Mouse (Mus musculus) NIH3T3 (cell line): Measurements from ENCODE around the gene Gm42791.

Experiments
- DNase-seq: peaks from one replicate; pipeline ENCODE4 v3.0.0-alpha.2; 2012; ENCODE audit warnings: low read depth

The Gm42791 gene

GRCm38 (mm10) chr5:148873116-148873515 lies 121.8 kb downstream of the Gm42791 start:
- DNase-seq: no peak

DNA sequence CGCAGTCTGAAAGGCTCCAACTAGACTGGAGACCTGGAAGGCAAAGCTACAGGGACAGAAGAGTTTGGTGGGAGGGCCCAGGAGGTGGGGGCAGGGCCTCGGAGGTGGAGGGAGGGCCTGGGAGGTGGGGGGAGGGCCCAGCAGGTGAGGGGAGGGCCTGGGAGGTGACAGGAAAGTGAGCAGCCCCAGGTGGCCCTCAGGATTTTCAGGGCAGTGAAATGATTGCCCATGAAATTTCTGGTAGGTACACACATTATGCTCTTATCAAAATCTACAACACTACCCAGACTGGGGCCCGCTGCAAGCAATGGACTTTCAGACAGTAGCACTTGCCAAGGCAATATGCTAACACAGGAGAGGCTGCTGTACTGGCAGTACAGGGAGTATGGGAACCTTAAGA lies 125.4 kb downstream of the Gm42791 start:
- no peak for DNase-seq

DNA sequence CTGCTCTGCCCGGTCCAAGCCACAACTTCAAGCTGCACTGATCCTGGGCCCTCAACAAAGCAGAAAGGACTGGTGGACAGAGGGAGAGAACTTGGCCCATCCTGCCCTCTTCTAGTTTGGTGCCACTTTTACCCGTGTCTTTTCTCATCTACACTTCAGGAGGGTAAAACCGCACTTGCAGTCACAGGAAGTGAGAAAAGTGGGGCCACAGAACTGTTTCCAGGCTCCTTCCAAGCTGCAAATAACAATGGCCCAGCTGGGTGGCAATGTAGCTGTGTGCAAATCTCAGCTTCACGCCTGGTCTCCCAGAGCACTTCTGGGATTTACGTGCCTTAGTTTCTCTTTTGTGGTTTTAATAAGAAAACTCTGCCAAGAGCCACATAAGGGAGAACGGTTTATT lies 127.2 kb downstream of the Gm42791 start:
- DNase-seq: no peak

GRCm38 (mm10) chr5:148867171-148867570 lies 127.8 kb downstream of the Gm42791 start:
- DNase-seq: no peak

- no peak for DNase-seq
Measured at GRCm38 (mm10) chr5:148866571-148866970, 128.4 kb downstream of the Gm42791 start.

DNA sequence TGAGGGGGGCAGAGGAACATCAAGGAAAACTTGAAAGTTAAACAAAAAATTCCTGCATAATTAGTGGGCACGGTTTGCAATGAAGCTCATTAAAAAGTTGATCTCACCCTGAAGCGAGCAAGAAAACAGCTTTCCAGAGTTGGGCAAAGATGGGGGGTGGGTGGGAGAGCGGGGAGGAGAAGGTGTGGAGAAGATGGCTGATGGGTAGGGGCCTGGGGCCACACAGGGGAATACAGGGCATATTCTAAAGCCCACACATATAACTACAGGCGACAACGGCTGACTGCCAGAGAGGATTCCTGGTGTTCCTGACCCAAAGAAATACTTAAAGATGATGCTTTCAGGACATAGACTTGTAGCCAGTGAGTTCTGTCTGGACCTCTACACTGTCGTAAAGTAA lies 131.5 kb downstream of the Gm42791 start:
- no peak for DNase-seq

DNA sequence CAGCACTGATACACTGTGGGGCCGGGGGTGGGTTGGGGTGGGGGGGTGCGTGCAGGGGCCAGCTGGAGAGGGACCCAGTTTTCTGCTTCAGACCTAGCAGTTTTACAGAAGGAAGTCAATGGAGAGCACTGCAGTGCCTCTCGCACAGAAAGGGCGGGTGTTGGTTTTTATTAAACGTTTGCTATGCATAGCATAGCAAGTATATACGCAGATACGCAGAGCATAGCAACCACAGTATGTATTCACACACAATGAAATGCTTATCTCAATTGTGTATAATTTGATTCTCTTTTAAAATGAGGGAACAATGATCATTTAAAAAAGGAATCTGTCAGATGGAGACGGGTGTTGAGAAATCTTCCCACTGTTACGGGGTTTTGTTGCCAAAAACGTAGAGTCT lies 132.1 kb downstream of the Gm42791 start:
- no peak for DNase-seq

- DNase-seq: peak; percentile 13
Measured at GRCm38 (mm10) chr5:148862136-148862535, 132.8 kb downstream of the Gm42791 start.

DNA sequence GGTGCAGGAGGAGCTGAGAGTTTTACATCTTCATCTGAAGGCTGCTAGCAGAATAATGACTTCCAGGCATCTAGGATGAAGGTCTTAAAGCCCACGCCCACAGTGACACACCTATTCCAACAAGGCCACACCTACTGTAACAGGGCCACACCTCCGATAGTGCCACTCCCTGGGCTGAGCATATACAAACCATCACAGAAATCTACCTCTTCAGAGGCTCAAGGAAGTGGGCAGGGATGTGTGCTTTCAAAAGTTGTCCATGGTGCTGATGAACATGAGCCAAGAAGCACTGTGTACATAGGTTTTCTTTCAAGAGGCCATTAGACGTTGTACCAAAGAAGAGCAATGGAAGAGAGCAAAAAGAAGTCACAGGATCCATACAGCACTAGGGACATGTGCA lies 137.4 kb downstream of the Gm42791 start:
- DNase-seq: no peak

GRCm38 (mm10) chr5:148855047-148855446 lies 139.9 kb downstream of the Gm42791 start:
- DNase-seq: no peak

GRCm38 (mm10) chr5:148854166-148854565 lies 140.8 kb downstream of the Gm42791 start:
- no peak for DNase-seq

DNA sequence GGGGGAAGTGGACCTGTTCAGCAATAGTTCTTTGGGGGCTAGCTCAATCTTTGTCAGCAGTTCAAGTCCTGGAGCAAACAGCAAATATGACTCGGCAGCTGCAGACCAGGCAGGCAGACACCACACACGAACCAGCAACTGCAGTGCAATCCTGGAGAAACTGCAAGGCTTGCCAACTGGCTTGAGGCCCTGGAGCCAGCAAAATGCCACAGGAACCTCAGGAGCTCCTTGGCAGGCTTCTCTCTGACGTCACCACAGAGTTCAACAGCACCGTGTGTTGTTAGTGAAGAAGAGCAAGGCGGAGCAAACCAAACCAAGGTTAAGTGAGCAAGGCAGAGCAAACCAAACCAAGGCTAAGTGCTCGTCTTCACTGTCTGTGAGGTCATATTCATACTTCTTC lies 145.4 kb downstream of the Gm42791 start:
- peak; percentile 64 for DNase-seq

GRCm38 (mm10) chr5:148847032-148847431 lies 147.9 kb downstream of the Gm42791 start:
- DNase-seq: peak; percentile 28
